Mouse (Mus musculus): Measurements from ENCODE around the gene Phgr1.

- TF ChIP-seq CTCF (IDR thresholded peaks at IDR 0.05; ENCODE audit: borderline replicate concordance, control insufficient read depth, extremely low read depth, insufficient read depth, low read length, poor library complexity) (no peak), POLR2A (IDR thresholded peaks at IDR 0.05; ENCODE audit: control insufficient read depth, extremely low read depth, insufficient read depth, low read length, poor library complexity) (no peak)
These were observed 33.2 kb downstream of the Phgr1 start for GRCm38 (mm10) chr2:118805756-118806155.
